Mouse (Mus musculus) neural tube, embryonic 10.5 days (tissue): ENCODE results near the gene 5430419D17Rik.

Experiments
- DNase-seq: peaks from one replicate; pipeline ENCODE4 v3.0.0-alpha.2; 2017; ENCODE audit warnings: low spot score; ENCODE audit errors: extremely low spot score

5430419D17Rik gene

DNA sequence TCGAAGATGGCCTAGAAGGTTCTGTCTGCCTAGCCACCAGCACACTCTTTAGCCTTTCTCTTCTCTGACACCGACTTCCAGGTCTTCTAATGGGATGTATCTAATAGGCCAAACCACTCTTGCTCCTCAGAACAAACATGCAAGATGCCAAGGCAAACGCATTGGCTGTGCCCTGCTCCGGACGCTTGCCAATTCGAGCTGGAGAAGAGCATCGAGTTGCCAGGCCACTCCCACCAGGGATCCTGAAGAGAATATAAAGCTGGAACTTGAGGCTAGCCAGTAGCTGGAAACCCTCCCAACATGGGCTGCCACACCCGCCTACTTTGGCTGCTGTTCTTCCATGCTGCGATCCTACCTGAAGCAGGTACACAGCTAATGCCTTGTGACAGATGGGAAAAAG is at the start of gene 5430419D17Rik:
TSS of gene 5430419D17Rik (plus strand) at position 282 of the 400 bp plus-strand sequence.
- no peak for DNase-seq

DNA sequence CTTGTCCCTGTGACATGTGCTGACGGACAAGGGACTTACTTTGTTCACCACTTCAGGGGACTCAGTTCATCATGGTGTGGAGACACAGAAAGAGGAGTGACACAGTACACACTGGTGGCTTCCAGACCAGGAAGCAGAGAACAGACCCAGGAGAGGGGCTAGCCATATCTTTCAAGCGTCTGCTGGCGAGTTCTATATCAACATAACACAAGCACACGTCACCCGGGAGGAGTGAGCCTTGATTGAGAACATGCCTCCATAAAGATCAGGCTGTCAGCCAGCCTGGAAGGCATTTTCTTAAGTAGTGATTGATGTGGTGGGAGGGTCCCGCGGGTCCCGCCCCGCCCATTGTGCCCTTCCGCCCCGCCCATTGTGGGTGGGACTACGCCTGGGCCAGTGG is 44.2 kb upstream of the 5430419D17Rik start:
- peak; percentile 19 for DNase-seq

DNA sequence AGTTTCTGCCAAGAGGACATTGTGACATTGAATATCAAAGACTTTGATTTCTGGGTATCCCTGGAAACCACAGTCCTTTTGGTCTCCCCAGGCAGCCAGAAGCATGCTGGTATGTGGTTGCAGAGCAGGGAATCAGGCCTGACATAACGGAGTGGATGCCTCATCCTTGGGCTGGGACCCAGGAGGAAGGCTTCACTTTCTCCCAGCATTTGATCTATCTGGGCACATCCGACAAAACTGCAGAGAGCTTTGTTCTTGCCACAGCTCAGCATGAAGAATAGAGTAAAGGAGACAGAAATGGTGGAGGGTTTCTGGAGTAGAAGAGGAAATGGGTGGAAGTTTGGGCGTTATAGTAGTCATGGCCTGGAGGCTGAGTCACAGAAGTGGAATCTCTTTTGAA is 41.0 kb upstream of the 5430419D17Rik start:
- no peak for DNase-seq

DNA sequence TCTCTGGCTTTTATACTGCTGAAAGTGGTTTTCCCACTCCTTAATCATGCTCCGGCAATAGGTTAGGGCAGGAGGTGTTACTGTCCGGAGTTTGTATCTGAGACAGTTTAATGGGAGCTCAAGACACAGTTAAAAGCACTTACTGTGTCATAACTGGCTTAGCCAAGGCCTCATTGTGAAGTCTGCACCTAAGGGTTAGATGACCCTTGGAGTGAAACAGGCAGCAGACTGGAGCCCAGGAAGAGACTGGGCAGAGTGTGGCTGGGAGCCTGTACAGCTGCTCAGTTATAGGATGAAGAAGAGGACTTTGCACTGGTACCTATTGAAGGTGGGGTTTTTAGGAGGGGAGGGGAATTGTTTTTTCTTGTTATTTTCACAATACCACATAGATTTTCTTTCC is 28.0 kb upstream of the 5430419D17Rik start, which contains the start of gene 4933402N03Rik:
TSS of gene 4933402N03Rik (minus strand) at position 101 of the 400 bp plus-strand sequence.
- peak; percentile 3 for DNase-seq

- no peak for DNase-seq
Observed at GRCm38 (mm10) chr7:131150179-131150578, 24.0 kb upstream of the 5430419D17Rik start.

- no peak for DNase-seq
Observed at GRCm38 (mm10) chr7:131153044-131153443, 21.2 kb upstream of the 5430419D17Rik start.

- no peak for DNase-seq
Observed at GRCm38 (mm10) chr7:131162251-131162650, 12.0 kb upstream of the 5430419D17Rik start.

GRCm38 (mm10) chr7:131167771-131168170 is 6.4 kb upstream of the 5430419D17Rik start:
- DNase-seq, result no peak

GRCm38 (mm10) chr7:131169099-131169498 is 5.1 kb upstream of the 5430419D17Rik start:
- no peak for DNase-seq

- peak; percentile 41 for DNase-seq
Observed at GRCm38 (mm10) chr7:131182685-131183084, 8.5 kb downstream of the 5430419D17Rik start.

DNA sequence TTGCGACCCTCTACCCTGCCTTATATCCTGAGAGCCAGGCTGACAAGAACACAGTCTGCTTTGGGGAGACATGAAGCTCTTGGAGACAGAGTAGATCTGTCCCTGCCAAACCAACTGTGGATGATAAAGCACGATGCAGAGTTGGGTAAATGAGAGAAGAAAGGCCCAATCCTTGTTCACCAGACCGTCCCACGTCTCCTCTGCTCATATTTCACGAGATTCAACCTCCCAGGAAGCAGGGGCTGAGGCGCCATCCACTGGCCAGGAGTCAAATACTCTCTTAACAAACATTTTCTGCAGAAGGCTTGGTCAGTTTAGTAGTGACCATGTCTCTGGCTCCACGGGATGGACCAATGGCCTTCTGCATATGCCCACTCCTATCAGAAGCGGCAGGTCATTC is 10.1 kb downstream of the 5430419D17Rik start:
- DNase-seq, result no peak

DNA sequence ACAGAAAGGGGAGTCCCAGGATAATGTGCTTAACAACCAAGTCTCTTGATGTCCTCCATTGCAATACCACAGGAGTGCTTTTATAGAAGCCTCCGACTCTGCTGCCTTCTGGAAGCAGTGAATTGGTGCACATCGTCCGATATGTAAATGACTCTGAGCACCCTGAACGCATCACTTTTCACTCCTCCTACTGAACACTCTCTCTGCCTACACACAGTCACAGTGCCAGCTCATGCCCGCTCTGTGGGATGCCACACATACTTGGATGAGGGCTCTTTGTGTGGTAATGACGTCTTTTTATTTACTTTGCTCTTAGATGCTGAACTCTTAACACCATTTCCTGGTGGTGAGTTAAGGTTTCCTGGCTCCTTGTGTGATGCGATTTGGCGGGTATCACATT is 12.8 kb downstream of the 5430419D17Rik start:
- DNase-seq, result no peak

DNA sequence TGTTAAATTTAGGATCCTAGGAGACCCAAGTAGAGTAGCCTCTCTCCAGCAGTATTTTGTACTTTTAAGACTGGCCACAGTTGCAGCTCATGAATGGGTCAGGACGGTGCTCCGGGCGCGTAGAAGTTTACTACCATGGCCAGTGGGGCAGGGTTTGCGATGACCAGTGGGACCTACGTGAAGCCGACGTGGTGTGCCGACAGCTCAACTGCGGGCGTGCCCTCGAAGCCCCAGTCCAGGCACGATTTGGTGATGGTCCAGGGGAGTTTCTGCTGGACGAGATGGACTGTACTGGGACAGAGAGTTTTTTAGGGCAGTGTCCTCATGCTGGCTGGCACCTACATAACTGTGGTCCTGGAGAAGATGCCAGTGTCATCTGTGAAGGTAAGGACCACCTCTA is 13.8 kb downstream of the 5430419D17Rik start:
- DNase-seq, result no peak

DNA sequence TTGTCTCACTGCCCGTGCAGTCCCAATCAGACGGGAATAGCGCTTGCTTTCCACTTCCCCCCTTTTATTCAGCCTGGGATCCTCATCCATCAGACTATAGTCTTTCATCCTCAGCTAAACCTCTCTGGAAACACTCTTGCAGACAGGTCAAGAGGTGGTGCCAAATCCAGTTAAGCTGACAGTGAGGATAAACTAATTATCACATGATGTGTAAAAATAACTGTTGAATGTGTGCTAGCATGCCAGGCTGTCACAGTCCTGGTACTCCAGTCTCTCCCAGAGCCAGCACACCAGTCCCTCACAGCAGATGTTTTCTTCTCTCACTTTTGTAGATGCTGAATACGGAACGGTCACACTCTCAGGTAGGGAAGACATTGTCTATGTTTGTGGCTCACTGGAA is 48.9 kb downstream of the 5430419D17Rik start:
- no peak for DNase-seq

DNA sequence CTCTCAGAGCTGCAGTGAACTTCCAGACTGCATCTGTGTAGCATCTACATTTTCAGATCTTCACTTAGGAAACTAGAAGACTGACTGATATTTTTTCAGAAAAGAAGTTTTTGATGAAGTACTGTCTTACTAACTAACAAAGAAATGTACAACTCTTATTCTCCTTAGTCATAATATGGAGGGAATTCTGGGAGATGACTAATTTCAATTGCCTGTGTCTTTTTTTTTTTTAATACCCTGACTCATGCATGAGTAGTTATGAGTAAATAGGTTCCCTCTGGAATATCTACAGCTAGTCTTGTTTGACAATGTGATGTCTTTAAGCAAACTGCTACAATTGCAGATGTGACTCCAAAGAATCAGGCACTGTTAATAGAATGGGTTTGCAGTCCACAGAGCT is 61.9 kb downstream of the 5430419D17Rik start:
- no peak for DNase-seq

DNA sequence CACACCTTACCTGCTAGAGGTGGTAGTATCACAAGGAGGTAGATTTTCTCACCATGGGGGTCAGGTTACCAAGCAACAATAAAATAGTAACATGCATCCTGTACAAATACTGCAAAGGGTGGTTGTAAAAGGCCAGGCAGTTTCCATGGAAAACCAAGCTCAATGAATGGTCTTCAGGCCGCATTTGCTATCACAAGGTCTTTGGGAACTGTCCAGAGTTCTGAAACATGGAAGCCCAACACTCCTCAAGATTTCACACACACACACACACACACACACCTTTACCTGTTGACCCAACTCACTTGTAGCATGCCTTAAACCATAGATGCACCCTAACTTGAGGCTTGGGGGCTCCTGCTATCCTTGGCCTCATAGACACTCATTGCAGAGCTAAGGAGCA is 70.8 kb downstream of the 5430419D17Rik start:
- peak; percentile 12 for DNase-seq

GRCm38 (mm10) chr7:131256841-131257240 is 82.6 kb downstream of the 5430419D17Rik start:
- no peak for DNase-seq

- no peak for DNase-seq
Observed at GRCm38 (mm10) chr7:131257309-131257708, 83.1 kb downstream of the 5430419D17Rik start.

GRCm38 (mm10) chr7:131260946-131261345 is 86.7 kb downstream of the 5430419D17Rik start:
- no peak for DNase-seq

GRCm38 (mm10) chr7:131264251-131264650 is 90.0 kb downstream of the 5430419D17Rik start:
- DNase-seq, result no peak

- no peak for DNase-seq
Observed at GRCm38 (mm10) chr7:131265851-131266250, 91.6 kb downstream of the 5430419D17Rik start.

- DNase-seq, result no peak
Observed at GRCm38 (mm10) chr7:131297151-131297550, 122.9 kb downstream of the 5430419D17Rik start.

- no peak for DNase-seq
Observed at GRCm38 (mm10) chr7:131303340-131303739, 129.1 kb downstream of the 5430419D17Rik start.

DNA sequence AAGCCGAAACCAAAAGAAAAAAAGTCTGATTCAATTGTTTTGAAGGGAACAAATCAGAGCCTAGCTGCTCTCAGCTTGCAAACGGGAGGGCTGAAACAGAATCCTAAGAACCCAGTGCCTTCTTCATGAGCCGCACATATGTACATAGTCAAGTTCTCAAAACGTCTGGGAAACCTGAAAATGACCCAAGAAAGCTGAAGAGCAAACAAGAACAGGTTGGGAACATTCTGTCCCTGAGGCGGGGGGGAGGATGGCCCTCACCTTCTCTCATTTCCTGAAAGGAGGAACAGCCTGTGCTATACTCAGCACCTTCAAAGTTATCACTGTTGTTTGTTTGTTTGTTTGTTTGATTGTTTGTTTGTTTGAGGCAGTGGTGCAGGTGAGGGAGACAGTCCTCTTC is 132.5 kb downstream of the 5430419D17Rik start:
- DNase-seq, result no peak
